In genomic region chr6:66535028-66535862, GRCm38 (mm10) we compare ENCODE assay signal across 7 mouse cellular contexts. TPM values are rescaled to one million over a fixed set of nuclear protein-coding genes. Genes with fewer than 3 reads are reported as not detected.
DNase-seq lines count a peak whose midpoint lies in the region; ATAC-seq lines count a peak whose summit lies in the region.

Gene Mad2l1, plus strand, starts transcription at chr6:66535390.

- H3K27ac ChIP-seq in intestine, embryonic 16.5 days (ENCODE audit: low read length), result peak within 1 kb of the TSS; percentile 88
- peak within 1 kb of the TSS; percentile 61 for H3K27ac ChIP-seq in midbrain, embryonic 11.5 days (ENCODE audit: low read depth, low read length)

- intact Hi-C loops in left cerebral cortex, postnatal 36 days (cut with DNase I), result loop anchor here (10.0 kb wide), 1 partner anchor 1410 kb away; no protein-coding TSS in a partner anchor

- H3K36me3 ChIP-seq in intestine, embryonic 16.5 days (ENCODE audit: control insufficient read depth, insufficient read depth, low read length), result no peaks in the 10 kb centered on the region
- 0 out of 2 replicates have a peak, but pooled peaks cover 2% of the 10 kb centered on the region for H3K36me3 ChIP-seq in midbrain, embryonic 11.5 days (ENCODE audit: control insufficient read depth, insufficient read depth, low read length)

- DNase-seq in adrenal gland, adult 8-10 months, result peak; percentile 98
- DNase-seq in embryo, embryonic 9.5 days (ENCODE audit: extremely low spot score), result peak; percentile 94
- DNase-seq in gastrocnemius, postnatal 4 days (ENCODE audit: low spot score in 2 of 2), result peak; percentile 93 to 98
- peak; percentile 94 for DNase-seq in left cerebral cortex, postnatal 36 days (ENCODE audit: low spot score in 2 of 2)
- DNase-seq in midbrain, embryonic 11.5 days (ENCODE audit: low spot score, missing footprints), result peak; percentile 99
- peak; percentile 96 for DNase-seq in skeletal muscle tissue, adult 2 months (ENCODE audit: low read depth, low spot score)

- H3K4me1 ChIP-seq in intestine, embryonic 16.5 days (ENCODE audit: control insufficient read depth, insufficient read depth, low read length), result peaks cover 10% of the 10 kb centered on the region
- H3K4me1 ChIP-seq in midbrain, embryonic 11.5 days (ENCODE audit: control insufficient read depth, insufficient read depth, low read length), result peaks cover 12% of the 10 kb centered on the region

- no peaks in the 10 kb centered on the region for H3K9me3 ChIP-seq in intestine, embryonic 16.5 days (ENCODE audit: control insufficient read depth, low read length)
- H3K9me3 ChIP-seq in midbrain, embryonic 11.5 days (ENCODE audit: control insufficient read depth, low read length), result no peaks in the 10 kb centered on the region

- under 1% methylated on average over 57 of the region's 57 CpGs for WGBS in intestine, embryonic 16.5 days
- under 1% methylated on average over 57 of the region's 57 CpGs for WGBS in midbrain, embryonic 11.5 days

- H3K27me3 ChIP-seq in intestine, embryonic 16.5 days (replicated peaks; ENCODE audit: control insufficient read depth, insufficient read depth, low read length), result no peaks in the 10 kb centered on the region
- H3K27me3 ChIP-seq in midbrain, embryonic 11.5 days (ENCODE audit: control insufficient read depth, insufficient read depth, low read length), result no peaks in the 10 kb centered on the region

- H3K4me2 ChIP-seq in intestine, embryonic 16.5 days (ENCODE audit: low read depth, low read length), result peak within 1 kb of the TSS; percentile 61
- peak within 1 kb of the TSS; percentile 67 for H3K4me2 ChIP-seq in midbrain, embryonic 11.5 days

- H3K4me3 ChIP-seq in intestine, embryonic 16.5 days (ENCODE audit: low read length), result peak within 1 kb of the TSS; percentile 62
- H3K4me3 ChIP-seq in midbrain, embryonic 11.5 days (ENCODE audit: low read depth, low read length), result peak within 1 kb of the TSS; percentile 73

- peak; percentile 99 for ATAC-seq in intestine, embryonic 16.5 days
- ATAC-seq in midbrain, embryonic 11.5 days (ENCODE audit: low FRiP score), result peak; percentile 99

- peak within 1 kb of the TSS; percentile 75 for H3K9ac ChIP-seq in intestine, embryonic 16.5 days (ENCODE audit: low read depth, low read length)
- peak within 1 kb of the TSS; percentile 87 for H3K9ac ChIP-seq in midbrain, embryonic 11.5 days (ENCODE audit: low read length)

RNA-seq across cellular contexts. Expression of gene Mad2l1, which starts in this region (rescaled TPM):
- 1 to 10 TPM; 4.9 to 6.1 (median 5.2) TPM for total RNA-seq in adrenal gland, adult 8-10 months (2022)
- total RNA-seq in gastrocnemius, postnatal 4 days (2021), result 10 to 100 TPM; 16.4 to 18.4 TPM
- 69.2 and 84.4 TPM in 2 replicates for polyA plus RNA-seq in intestine, embryonic 16.5 days (2015; fragmentation: Nextera tagmentation; extraction: Ambion mirVana)
- 1 to 10 TPM; 8.0 to 8.7 TPM for total RNA-seq in left cerebral cortex, postnatal 36 days (2021)
- polyA plus RNA-seq in midbrain, embryonic 11.5 days (2014; fragmentation: Nextera tagmentation; extraction: Ambion mirVana), result 133 and 142 TPM in 2 replicates

Comparison
In these comparisons a context has a peak if more than half of its experiments do, and no peak if none do; other contexts are left out.
1. Peak in every context shown above with its lines: DNase-seq, ATAC-seq, H3K4me3 ChIP-seq and H3K27ac ChIP-seq.